Mouse (Mus musculus) skeletal muscle tissue, postnatal 0 days (tissue): Measurements from ENCODE around the gene Arl13b. TPM values are rescaled to one million over a fixed set of nuclear protein-coding genes. Genes with fewer than 3 reads are reported as not detected.

Experiments used
- microRNA-seq, 2 experiments: library from miRNA; unstranded; fragments of <30 nt; microRNA quantifications; one replicate each; pipeline ENCODE4; 2016
- polyA plus RNA-seq: library from polyadenylated mRNA; unstranded; fragments of >200 nt; fragmentation: Nextera tagmentation; extraction: Ambion mirVana; gene quantifications from 2 replicates; pipeline ENCODE4 v1.2.1, GENCODE M21; 2015

Gene Arl13b
- 11.4 and 12.0 TPM in 2 replicates for polyA plus RNA-seq

GRCm38 (mm10) chr16:62846498-62847312 lies at the start of gene Arl13b:
Gene Arl13b (minus strand): TSS chr16:62847040.

GRCm38 (mm10) chr16:62854191-62855068 lies 7.6 kb upstream of the Arl13b start, which contains the start of gene Pros1:
Gene Pros1 (plus strand): TSS chr16:62854307.

DNA sequence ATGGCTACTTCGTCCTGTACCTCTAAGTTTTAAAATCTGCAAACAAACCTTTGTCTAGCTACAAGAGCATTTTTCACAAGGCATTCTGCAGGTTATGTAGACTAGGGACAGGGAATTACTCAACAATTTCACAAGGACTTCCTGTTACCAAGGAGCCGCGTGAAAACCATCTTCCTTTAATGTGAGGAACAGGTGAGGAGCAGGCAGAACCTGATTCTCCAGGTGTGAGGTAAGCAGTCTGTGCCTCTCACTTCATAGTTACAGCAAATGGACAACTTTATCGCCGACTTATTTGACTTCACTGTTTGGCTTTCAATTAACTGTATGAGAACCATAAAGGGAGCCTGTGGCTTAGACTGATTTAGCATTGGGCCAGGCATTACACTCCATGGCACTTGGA lies 32.3 kb downstream of the Arl13b start, which contains the start of gene Stx19:
Gene Stx19, plus strand, starts transcription at position 186 of the 400 bp plus-strand sequence.

DNA sequence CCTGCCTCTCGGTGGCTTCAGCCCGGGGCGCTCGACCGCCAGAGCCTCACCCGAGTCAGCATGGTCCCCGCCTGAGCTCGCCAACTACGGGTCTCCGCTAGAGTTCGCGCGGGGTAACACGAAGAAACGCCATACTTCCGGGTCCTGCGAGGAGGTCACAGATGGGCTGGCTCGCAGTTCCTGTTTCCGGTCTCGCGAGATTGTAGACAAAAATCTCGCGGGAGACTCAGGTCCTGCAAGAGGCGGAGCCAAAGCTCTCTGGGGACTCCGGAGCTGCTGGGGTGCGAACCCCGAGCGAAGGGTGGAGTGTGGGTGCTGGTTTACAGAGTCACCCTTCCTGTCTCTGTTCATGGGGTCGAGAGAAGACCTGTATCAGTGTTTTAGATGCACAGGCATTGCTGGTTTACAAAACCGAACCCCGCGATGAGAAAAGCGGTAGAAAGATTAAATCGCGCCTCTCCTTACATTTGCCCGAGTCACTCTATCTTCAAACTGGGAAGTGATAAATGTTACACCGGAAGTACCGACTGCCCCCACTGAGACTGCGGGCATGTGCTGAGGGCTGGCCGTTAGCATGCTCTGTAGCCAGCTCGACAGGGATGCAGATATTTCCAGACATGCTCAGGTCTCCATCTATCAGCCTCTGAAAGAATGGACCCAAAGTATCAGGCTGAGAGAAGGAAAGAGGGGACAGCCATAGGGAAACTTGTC lies 60.1 kb downstream of the Arl13b start, which contains the start of gene Nsun3:
Gene Nsun3, minus strand, starts transcription at position 198 of the 711 bp plus-strand sequence.

Small RNA genes within 50 kb of the gene (microRNA-seq; reads per million reads assigned to microRNA genes)
- 0 reads per million in 2 experiments for gene Gm25986

Other genes starting within 250 kb of the Arl13b start
- gene Nsun3, start 60.2 kb downstream of the Arl13b start, polyA plus RNA-seq: 5.9 and 6.4 TPM in 2 replicates
- gene Stx19, start 32.4 kb downstream of the Arl13b start, polyA plus RNA-seq: 0.18 and 0.26 TPM in 2 replicates
- gene Pros1, start 7.3 kb upstream of the Arl13b start, polyA plus RNA-seq: 34.7 TPM in 2 replicates